Mouse (Mus musculus) olfactory bulb, adult 2 months (tissue): ENCODE results near the gene Cadm1. TPM values are rescaled to one million over a fixed set of nuclear protein-coding genes. Genes with fewer than 3 reads are reported as not detected.

Experiments
- H3K27ac ChIP-seq: fragments of 200-500 bp; 2 replicates; pipeline ENCODE4 v1.5.1; 2012; ENCODE audit warnings: low read depth, low read length; ENCODE audit not compliant: insufficient read depth
- H3K4me1 ChIP-seq: fragments of 200-500 bp; 2 replicates; pipeline ENCODE4 v1.6.1; 2012; ENCODE audit warnings: low read length; ENCODE audit not compliant: control insufficient read depth, insufficient read depth
- H3K4me3 ChIP-seq: fragments of 200-500 bp; 2 replicates; pipeline ENCODE4 v1.5.1; 2012; ENCODE audit warnings: mild to moderate bottlenecking, low read depth, low read length, moderate library complexity; ENCODE audit not compliant: insufficient read depth
- CTCF ChIP-seq: fragments of 200-500 bp; IDR thresholded peaks from 2 replicates; pipeline ENCODE4 v1.5.1; 2012; ENCODE audit warnings: low read depth, mild to moderate bottlenecking, low read length, moderate library complexity; ENCODE audit not compliant: insufficient read depth
- POLR2A ChIP-seq: fragments of 200-500 bp; IDR thresholded peaks from 2 replicates; pipeline ENCODE4 v1.6.1; 2012; ENCODE audit warnings: mild to moderate bottlenecking, low read depth, low read length, moderate library complexity; ENCODE audit not compliant: insufficient read depth
- whole genome bisulfite sequencing: fragments of 180-500 bp; shearing (Covaris S2); methylation state at CpG from one replicate; pipeline ENCODE4 v1.1.7; 2018; 5-methylcytosine and 5-hydroxymethylcytosine counted together
- polyA plus RNA-seq: library from polyadenylated mRNA; stranded (reverse); fragments of >200 nt; gene quantifications from 2 replicates; pipeline ENCODE4 v1.2.4, GENCODE M21; 2012; ENCODE audit warnings: low replicate concordance; ENCODE audit not compliant: missing spikeins, insufficient read depth, insufficient read length

Gene Cadm1
- polyA plus RNA-seq, 1 experiment, result not detected

DNA sequence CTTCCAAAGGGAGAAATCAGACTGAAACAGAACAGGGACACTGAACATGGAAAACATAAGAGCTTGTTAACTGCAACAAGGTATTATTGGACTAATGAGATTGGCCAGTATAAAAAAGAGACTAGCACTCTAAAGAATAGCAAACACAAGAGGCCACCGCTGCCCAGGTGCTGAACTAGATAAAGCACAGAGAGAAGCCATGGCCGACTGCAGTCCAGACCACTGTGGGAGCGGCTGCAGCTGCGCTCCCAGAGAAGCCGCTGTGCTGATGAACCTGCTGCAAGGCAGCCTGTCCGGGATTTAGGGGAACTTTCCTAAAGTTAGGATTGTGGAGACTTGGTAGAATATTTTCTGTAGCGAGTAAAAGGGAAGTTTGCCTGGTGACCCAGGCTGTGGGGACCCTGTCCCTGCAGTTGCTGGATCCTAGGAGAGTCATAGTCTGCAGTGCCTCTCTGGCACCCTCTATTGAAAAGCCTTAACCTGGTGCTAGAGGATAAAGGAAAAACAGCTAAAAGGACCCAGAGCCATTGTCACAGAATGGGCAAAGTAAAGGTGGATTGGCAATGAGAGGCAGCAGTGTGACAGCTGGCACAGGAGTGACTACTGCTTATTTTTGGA lies 57.7 kb downstream of the Cadm1 start:
- Histone ChIP-seq H3K4me1 (no peaks in the 10 kb centered on the region), H3K27ac (no peak overlapping the region), H3K4me3 (no peak overlapping the region)
- TF ChIP-seq POLR2A, result no peak
- no peak for TF ChIP-seq CTCF
- WGBS, result 60% methylated on average over 7 of the region's 7 CpGs

DNA sequence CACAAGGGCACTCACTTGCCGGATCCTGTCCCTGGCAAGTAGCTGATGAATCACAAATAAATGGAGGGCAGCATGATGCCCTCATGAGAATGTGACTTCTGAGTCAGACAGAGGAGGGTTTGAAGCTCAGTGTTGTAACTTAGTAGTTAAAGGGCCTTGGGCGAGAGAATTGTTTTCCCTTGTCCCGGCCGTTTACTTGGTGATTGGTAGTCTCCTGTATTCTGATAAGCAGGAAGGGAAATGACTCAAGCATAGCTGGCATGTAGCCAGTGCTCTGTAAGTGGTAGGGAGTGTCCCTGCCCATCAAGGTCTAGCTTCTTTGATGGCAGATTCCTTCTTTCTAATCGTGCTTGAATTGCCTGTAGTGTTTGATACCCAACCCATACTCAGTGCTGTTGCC lies 59.9 kb downstream of the Cadm1 start:
- TF ChIP-seq POLR2A (no peak), CTCF (no peak)
- Histone ChIP-seq H3K27ac (no peak overlapping the region), H3K4me1 (no peaks in the 10 kb centered on the region), H3K4me3 (no peak overlapping the region)
- WGBS, result 31% methylated on average over 5 of the region's 5 CpGs

DNA sequence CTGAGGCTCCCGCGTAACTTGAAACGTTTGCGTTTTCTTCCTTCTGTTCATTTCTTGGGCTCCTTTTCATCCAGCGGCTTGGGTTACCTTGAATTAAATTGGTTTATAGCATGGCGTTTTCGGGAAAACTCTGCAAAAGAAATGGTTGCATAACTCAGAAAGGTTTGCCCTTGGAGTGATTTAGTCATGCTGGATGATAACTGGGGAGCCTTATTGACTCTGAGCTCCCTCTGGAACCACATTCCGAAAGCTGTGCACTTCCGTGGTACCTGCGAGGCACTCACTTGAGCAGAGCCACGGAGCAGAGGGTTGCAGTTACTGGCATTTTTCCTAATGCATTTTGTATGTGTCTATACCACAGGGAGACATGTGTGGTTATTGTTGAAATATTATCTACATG lies 71.6 kb downstream of the Cadm1 start:
- TF ChIP-seq CTCF (no peak), POLR2A (no peak)
- Histone ChIP-seq H3K4me3 (no peak overlapping the region), H3K4me1 (no peaks in the 10 kb centered on the region), H3K27ac (no peak overlapping the region)
- 91% methylated on average over 11 of the region's 11 CpGs for WGBS

DNA sequence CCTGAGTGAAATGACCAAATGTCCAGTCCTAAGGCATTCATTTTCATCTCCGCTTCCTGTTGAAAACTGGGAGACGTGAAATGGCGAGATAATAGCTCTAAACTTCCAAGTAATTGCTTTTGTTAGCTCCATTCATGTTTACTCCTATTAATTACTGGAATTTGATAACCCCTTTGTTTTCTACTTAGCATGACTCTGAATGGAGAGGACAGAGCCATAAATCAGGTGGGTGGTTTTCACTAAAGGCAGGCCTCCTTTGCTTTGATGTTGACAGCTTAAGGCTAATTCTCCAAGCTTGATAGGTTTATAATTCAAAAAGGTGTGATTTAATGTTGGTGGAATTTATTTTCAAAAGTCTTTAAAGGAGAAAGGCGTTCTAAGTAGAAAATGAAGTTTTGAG lies 74.0 kb downstream of the Cadm1 start:
- TF ChIP-seq POLR2A (no peak), CTCF (no peak)
- Histone ChIP-seq H3K4me3 (no peak overlapping the region), H3K4me1 (no peaks in the 10 kb centered on the region), H3K27ac (no peak overlapping the region)
- WGBS, result 87% methylated on average over 4 of the region's 4 CpGs

DNA sequence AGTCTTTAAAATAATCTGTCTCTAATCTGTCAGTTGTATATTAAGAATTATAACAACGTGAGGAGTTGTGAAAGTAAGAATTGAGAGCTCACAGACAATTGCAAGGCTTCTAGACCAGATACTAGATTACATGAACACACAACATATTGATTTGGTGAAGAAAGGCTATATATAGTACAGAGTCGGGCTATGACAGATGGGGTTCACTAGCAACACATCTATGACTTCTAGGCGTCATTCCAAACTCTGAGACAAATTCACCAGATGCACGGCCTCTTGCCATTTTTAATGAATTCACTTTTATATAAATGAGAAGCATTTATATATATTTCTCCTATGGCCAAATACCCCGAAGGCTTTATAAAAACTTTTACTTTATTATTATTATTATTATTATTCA lies 75.7 kb downstream of the Cadm1 start:
- Histone ChIP-seq H3K4me3 (no peak overlapping the region), H3K27ac (no peak overlapping the region), H3K4me1 (no peaks in the 10 kb centered on the region)
- WGBS, result 93% methylated on average over 5 of the region's 5 CpGs
- no peak for TF ChIP-seq CTCF
- TF ChIP-seq POLR2A, result no peak

- TF ChIP-seq CTCF, result no peak
- no peak for TF ChIP-seq POLR2A
- Histone ChIP-seq H3K4me3 (no peak overlapping the region), H3K4me1 (peaks cover 2% of the 10 kb centered on the region; the same call in 1 of the 2 replicates), H3K27ac (no peak overlapping the region)
- WGBS, result 92% methylated on average over 7 of the region's 7 CpGs
These were observed 78.5 kb downstream of the Cadm1 start for GRCm38 (mm10) chr9:47608441-47608840.

DNA sequence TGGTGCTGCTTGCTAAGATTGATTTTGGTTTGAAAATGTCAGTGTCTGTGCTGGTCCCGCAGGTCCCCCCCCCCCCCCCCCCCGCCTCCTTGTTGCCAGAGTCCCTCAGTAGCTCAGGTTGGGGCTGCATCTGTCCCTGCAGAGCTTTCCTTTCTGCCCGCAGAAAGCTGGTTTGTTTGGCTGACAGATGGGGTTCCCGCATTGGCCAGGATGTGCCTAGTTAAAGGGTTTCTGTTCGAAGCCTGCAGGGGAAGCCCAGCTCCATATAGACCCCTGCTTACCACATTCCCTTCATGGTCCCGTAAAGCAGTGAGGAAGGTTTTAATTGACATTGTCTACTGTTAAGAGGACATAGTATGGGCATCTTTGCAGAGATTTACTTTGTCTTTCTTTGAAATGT lies 78.9 kb downstream of the Cadm1 start:
- H3K4me1 ChIP-seq, result peaks cover 2% of the 10 kb centered on the region; the same call in 1 of the 2 replicates
- TF ChIP-seq CTCF (no peak), POLR2A (no peak)
- 61% methylated on average over 6 of the region's 6 CpGs for WGBS
- H3K4me3 ChIP-seq, result no peak overlapping the region
- no peak overlapping the region for H3K27ac ChIP-seq

DNA sequence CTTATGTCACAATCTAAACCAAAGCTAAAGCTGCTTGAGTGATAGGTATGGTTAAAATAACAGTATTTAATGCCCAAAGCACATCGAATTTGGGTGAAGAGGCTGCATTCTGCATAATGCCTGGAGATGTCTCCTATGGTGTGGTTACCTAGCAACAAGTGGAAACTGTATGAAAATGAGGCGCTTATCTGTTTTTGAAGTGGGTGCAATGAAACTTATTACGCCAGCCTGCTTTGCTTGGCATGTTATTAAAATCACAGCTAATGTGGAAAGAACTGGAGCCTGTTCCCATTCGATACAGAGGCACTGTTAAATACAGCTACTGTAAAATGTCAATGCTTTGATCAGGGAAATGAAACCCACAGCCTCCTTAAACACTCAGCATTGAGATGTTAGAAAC lies 79.5 kb downstream of the Cadm1 start:
- TF ChIP-seq CTCF (no peak), POLR2A (no peak)
- WGBS, result 55% methylated on average over 4 of the region's 4 CpGs
- Histone ChIP-seq H3K27ac (no peak overlapping the region), H3K4me3 (no peak overlapping the region), H3K4me1 (peaks cover 2% of the 10 kb centered on the region; the same call in 1 of the 2 replicates)

DNA sequence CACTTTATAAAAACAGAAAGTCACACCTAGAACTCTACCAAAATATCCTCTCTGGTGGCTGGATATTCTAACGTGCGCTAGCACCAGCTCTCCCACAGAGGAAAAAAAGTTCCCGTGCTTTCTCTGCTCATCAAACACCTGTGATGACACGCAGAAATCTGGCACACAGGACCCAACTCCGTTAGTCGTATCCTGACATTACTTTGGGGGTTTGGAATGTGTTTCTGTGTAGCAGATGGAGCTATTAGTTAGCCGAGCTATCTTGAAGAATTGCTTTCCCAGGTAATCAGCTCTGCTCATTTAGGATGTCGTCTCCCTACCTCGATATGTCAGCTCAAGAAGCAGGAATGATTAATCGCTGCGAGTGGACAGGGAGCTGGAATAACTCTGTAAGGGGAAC lies 80.3 kb downstream of the Cadm1 start:
- no peak overlapping the region for H3K27ac ChIP-seq
- no peak for TF ChIP-seq CTCF
- WGBS, result 91% methylated on average over 11 of the region's 11 CpGs
- no peak overlapping the region for H3K4me3 ChIP-seq
- H3K4me1 ChIP-seq, result peaks cover 2% of the 10 kb centered on the region; the same call in 1 of the 2 replicates
